Mouse (Mus musculus) C2C12 (cell line): ENCODE data around the gene Pcdh19.

Experiments used
- CEBPB ChIP-seq: IDR thresholded peaks from one replicate; pipeline ENCODE4 v1.6.1; 2011; ENCODE audit warnings: low read depth, mild to moderate bottlenecking, control low read depth, moderate library complexity
- CTCF ChIP-seq: IDR thresholded peaks from one replicate; pipeline ENCODE4 v1.5.1; 2011; ENCODE audit not compliant: control insufficient read depth, insufficient read depth, insufficient read length
- FOSL1 ChIP-seq: IDR thresholded peaks from one replicate; pipeline ENCODE4 v1.8.0; 2011; ENCODE audit warnings: mild to moderate bottlenecking, low read length; ENCODE audit not compliant: poor library complexity, insufficient read depth, severe bottlenecking
- MAX ChIP-seq: IDR thresholded peaks from one replicate; pipeline ENCODE4 v1.6.1; 2011; ENCODE audit warnings: mild to moderate bottlenecking, control low read depth
- MYOD1 ChIP-seq: IDR thresholded peaks from one replicate; pipeline ENCODE4 v1.6.1; 2011; ENCODE audit warnings: low read depth; ENCODE audit not compliant: control insufficient read depth, insufficient read length
- MYOG ChIP-seq: IDR thresholded peaks from one replicate; pipeline ENCODE4 v1.6.1; 2011; ENCODE audit not compliant: control insufficient read depth, insufficient read length; ENCODE audit errors: extremely low read depth
- USF1 ChIP-seq: IDR thresholded peaks from one replicate; pipeline ENCODE4 v1.6.1; 2011; ENCODE audit warnings: low read depth, mild to moderate bottlenecking, control low read depth, moderate library complexity

- TF ChIP-seq CEBPB (no peak), FOSL1 (no peak), USF1 (no peak), CTCF (no peak), MYOG (no peak), MYOD1 (no peak), MAX (no peak)
These were observed 70.6 kb downstream of the Pcdh19 start for GRCm38 (mm10) chrX:133618222-133618621.
